Mouse (Mus musculus): ENCODE results near the gene Dnah2. TPM values are rescaled to one million over a fixed set of nuclear protein-coding genes. Genes with fewer than 3 reads are reported as not detected.

Dnah2 gene
- total and polyA plus RNA-seq, 2 experiments from 2014 or later: 3.9 to 9.5 TPM

- TF ChIP-seq CTCF (IDR thresholded peaks at IDR 0.05): no peak
- WGBS: 10% methylated on average over 10 of the region's 10 CpGs
- ATAC-seq (ENCODE audit: low FRiP score): no peak
- Histone ChIP-seq H3K4me2 (ENCODE audit: low read depth, low read length, poor library complexity, severe bottlenecking) (peak overlapping the region; percentile 94), H3K9ac (replicated peaks; ENCODE audit: low read length, poor library complexity, severe bottlenecking) (no peak overlapping the region), H3K9me3 (ENCODE audit: low read length) (no peaks in the 10 kb centered on the region), H3K27ac (ENCODE audit: low read depth, low read length) (no peak overlapping the region), H3K4me1 (ENCODE audit: insufficient read depth, low read length) (peaks cover 5% of the 10 kb centered on the region; the same call in 1 of the 2 replicates), H3K4me3 (ENCODE audit: low read depth, low read length) (peak overlapping the region; percentile 71; the same call in 1 of the 2 replicates), H3K36me3 (ENCODE audit: insufficient read depth, low read length) (no peaks in the 10 kb centered on the region), H3K27me3 (ENCODE audit: insufficient read depth, low read length) (peaks cover 20% of the 10 kb centered on the region)
- no peak for DNase-seq (ENCODE audit: low spot score)
Observed at GRCm38 (mm10) chr11:69420554-69421000, 128.3 kb downstream of the Dnah2 start.

GRCm38 (mm10) chr11:69419813-69420553, 128.9 kb downstream of the Dnah2 start:
- H3K9ac ChIP-seq (replicated peaks; ENCODE audit: low read length, poor library complexity, severe bottlenecking): 0 out of 2 replicates have a peak overlapping the region, but pooled peaks have one; percentile 19
- H3K9me3 ChIP-seq (ENCODE audit: low read length): no peaks in the 10 kb centered on the region
- 0% methylated on average over 26 of the region's 31 CpGs for WGBS
- ATAC-seq (ENCODE audit: low FRiP score) (no peak), DNase-seq (ENCODE audit: low spot score) (no peak)
- H3K4me3 ChIP-seq (ENCODE audit: low read depth, low read length): peak overlapping the region; percentile 71
- peaks cover 20% of the 10 kb centered on the region for H3K27me3 ChIP-seq (ENCODE audit: insufficient read depth, low read length)
- H3K4me1 ChIP-seq (ENCODE audit: insufficient read depth, low read length): peaks cover 6% of the 10 kb centered on the region; the same call in 1 of the 2 replicates
- H3K4me2 ChIP-seq (ENCODE audit: low read depth, low read length, poor library complexity, severe bottlenecking): peak overlapping the region; percentile 94
- H3K27ac ChIP-seq (ENCODE audit: low read depth, low read length): 0 out of 2 replicates have a peak overlapping the region, but pooled peaks have one; percentile 57
- TF ChIP-seq CTCF (IDR thresholded peaks at IDR 0.05): no peak
- H3K36me3 ChIP-seq (ENCODE audit: insufficient read depth, low read length): no peaks in the 10 kb centered on the region

GRCm38 (mm10) chr11:69419443-69419812, 129.5 kb downstream of the Dnah2 start:
- Histone ChIP-seq H3K4me1 (ENCODE audit: insufficient read depth, low read length) (peaks cover 9% of the 10 kb centered on the region; the same call in 1 of the 2 replicates), H3K9ac (replicated peaks; ENCODE audit: low read length, poor library complexity, severe bottlenecking) (no peak overlapping the region), H3K4me3 (ENCODE audit: low read depth, low read length) (peak overlapping the region; percentile 71), H3K36me3 (ENCODE audit: insufficient read depth, low read length) (no peaks in the 10 kb centered on the region), H3K27me3 (ENCODE audit: insufficient read depth, low read length) (peaks cover 20% of the 10 kb centered on the region), H3K27ac (ENCODE audit: low read depth, low read length) (peak overlapping the region; percentile 57), H3K9me3 (ENCODE audit: low read length) (no peaks in the 10 kb centered on the region), H3K4me2 (ENCODE audit: low read depth, low read length, poor library complexity, severe bottlenecking) (peak overlapping the region; percentile 94)
- peak; percentile 25; the same call in 1 of the 2 replicates for ATAC-seq (ENCODE audit: low FRiP score)
- DNase-seq (ENCODE audit: low spot score): peak; percentile 58
- TF ChIP-seq CTCF (IDR thresholded peaks at IDR 0.05): peak; percentile 74
- WGBS: 1% methylated on average over 19 of the region's 19 CpGs

GRCm38 (mm10) chr11:69418481-69419442, 130.1 kb downstream of the Dnah2 start:
- Histone ChIP-seq H3K4me3 (ENCODE audit: low read depth, low read length) (peak overlapping the region; percentile 71), H3K9ac (replicated peaks; ENCODE audit: low read length, poor library complexity, severe bottlenecking) (peak overlapping the region; percentile 66), H3K27me3 (ENCODE audit: insufficient read depth, low read length) (peaks cover 20% of the 10 kb centered on the region), H3K4me1 (ENCODE audit: insufficient read depth, low read length) (peaks cover 13% of the 10 kb centered on the region; the same call in 1 of the 2 replicates), H3K36me3 (ENCODE audit: insufficient read depth, low read length) (no peaks in the 10 kb centered on the region), H3K9me3 (ENCODE audit: low read length) (no peaks in the 10 kb centered on the region), H3K4me2 (ENCODE audit: low read depth, low read length, poor library complexity, severe bottlenecking) (peak overlapping the region; percentile 94), H3K27ac (ENCODE audit: low read depth, low read length) (peak overlapping the region; percentile 98)
- ATAC-seq (ENCODE audit: low FRiP score): peak; percentile 90
- under 1% methylated on average over 45 of the region's 45 CpGs for WGBS
- no peak for TF ChIP-seq CTCF (IDR thresholded peaks at IDR 0.05)
- peak; percentile 98 for DNase-seq (ENCODE audit: low spot score)

- Histone ChIP-seq H3K4me3 (ENCODE audit: low read depth, low read length) (peak overlapping the region; percentile 71), H3K4me1 (ENCODE audit: insufficient read depth, low read length) (peaks cover 22% of the 10 kb centered on the region), H3K36me3 (ENCODE audit: insufficient read depth, low read length) (0 out of 2 replicates have a peak, but pooled peaks cover 4% of the 10 kb centered on the region), H3K9me3 (ENCODE audit: low read length) (no peaks in the 10 kb centered on the region), H3K4me2 (ENCODE audit: low read depth, low read length, poor library complexity, severe bottlenecking) (peak overlapping the region; percentile 94), H3K27me3 (ENCODE audit: insufficient read depth, low read length) (peaks cover 18% of the 10 kb centered on the region), H3K9ac (replicated peaks; ENCODE audit: low read length, poor library complexity, severe bottlenecking) (peak overlapping the region; percentile 66), H3K27ac (ENCODE audit: low read depth, low read length) (peak overlapping the region; percentile 98)
- peak; percentile 48 for ATAC-seq (ENCODE audit: low FRiP score)
- TF ChIP-seq CTCF (IDR thresholded peaks at IDR 0.05): 0 out of 2 replicates have a peak, but pooled peaks have one; percentile 20
- peak; percentile 96 for DNase-seq (ENCODE audit: low spot score)
- WGBS: under 1% methylated on average over 39 of the region's 39 CpGs
Observed at GRCm38 (mm10) chr11:69417449-69418384, 131.2 kb downstream of the Dnah2 start.
